Mouse (Mus musculus) heart, adult 2 months (tissue): Measurements from ENCODE around the gene Tacc2. TPM values are rescaled to one million over a fixed set of nuclear protein-coding genes. Genes with fewer than 3 reads are reported as not detected.

Experiments used
- DNase-seq, 2 experiments: peaks; one replicate each; pipeline ENCODE4 v3.0.0; 2021
- H3K27ac ChIP-seq: fragments of 200-600 bp; 2 replicates; pipeline ENCODE4 v1.8.1; 2022
- H3K27me3 ChIP-seq: fragments of 200-500 bp; 2 replicates; pipeline ENCODE4 v1.6.1; 2012; ENCODE audit warnings: mild to moderate bottlenecking, low read length, inconsistent platforms, mixed read lengths; ENCODE audit not compliant: control insufficient read depth, insufficient read depth
- H3K36me3 ChIP-seq: fragments of 200-500 bp; 2 replicates; pipeline ENCODE4 v1.6.1; 2012; ENCODE audit warnings: low read length, inconsistent platforms; ENCODE audit not compliant: control insufficient read depth, insufficient read depth
- H3K4me1 ChIP-seq: fragments of 200-500 bp; 2 replicates; pipeline ENCODE4 v1.6.1; 2011; ENCODE audit warnings: low read length; ENCODE audit not compliant: control insufficient read depth, insufficient read depth
- H3K4me3 ChIP-seq: fragments of 200-600 bp; 2 replicates; pipeline ENCODE4 v1.8.1; 2022
- H3K79me2 ChIP-seq: fragments of 200-500 bp; replicated peaks from 2 replicates; pipeline ENCODE4 v1.6.1; 2012; ENCODE audit warnings: mild to moderate bottlenecking, inconsistent platforms, low read length, moderate library complexity, mixed read lengths; ENCODE audit not compliant: control insufficient read depth, insufficient read depth
- H3K9ac ChIP-seq: fragments of 200-500 bp; 2 replicates; pipeline ENCODE4 v1.6.1; 2012; ENCODE audit warnings: low read depth, mild to moderate bottlenecking, control low read depth, inconsistent platforms, low read length, mixed read lengths
- CTCF ChIP-seq: fragments of 200-600 bp; IDR thresholded peaks from 2 replicates; pipeline ENCODE4 v1.8.1; 2022; ENCODE audit warnings: antibody characterized with exemption, mild to moderate bottlenecking, moderate library complexity
- EP300 ChIP-seq: fragments of 200-500 bp; IDR thresholded peaks from 2 replicates; pipeline ENCODE4 v1.6.1; 2011; ENCODE audit warnings: low read depth, low read length, control low read depth; ENCODE audit not compliant: insufficient read depth
- POLR2A ChIP-seq: fragments of 200-500 bp; IDR thresholded peaks from 2 replicates; pipeline ENCODE4 v1.6.1; 2011; ENCODE audit warnings: mild to moderate bottlenecking, low read depth, low read length, control low read depth; ENCODE audit not compliant: insufficient read depth
- WGBS: fragments of 180-500 bp; shearing (Covaris S2); methylation state at CpG from one replicate; pipeline ENCODE4 v1.1.7; 2018; 5-methylcytosine and 5-hydroxymethylcytosine counted together
- intact Hi-C: fragments of 180-260 bp; cut with DNase I; formaldehyde crosslinking; loops from one replicate; pipeline ENCODE4 v1.15.1; 2025
- polyA plus RNA-seq: library from polyadenylated mRNA; depleted of rRNA; stranded (reverse); fragments of >200 nt; gene quantifications from 2 replicates; pipeline ENCODE4 v1.2.3, GENCODE M21; 2012
- total RNA-seq, 2 experiments: library from RNA; stranded (reverse); gene quantifications; 2 replicates each; pipeline ENCODE4 v1.2.3; 2021

Gene Tacc2
- total and polyA plus RNA-seq, 3 experiments: 117 to 480 (median 339) TPM

DNA sequence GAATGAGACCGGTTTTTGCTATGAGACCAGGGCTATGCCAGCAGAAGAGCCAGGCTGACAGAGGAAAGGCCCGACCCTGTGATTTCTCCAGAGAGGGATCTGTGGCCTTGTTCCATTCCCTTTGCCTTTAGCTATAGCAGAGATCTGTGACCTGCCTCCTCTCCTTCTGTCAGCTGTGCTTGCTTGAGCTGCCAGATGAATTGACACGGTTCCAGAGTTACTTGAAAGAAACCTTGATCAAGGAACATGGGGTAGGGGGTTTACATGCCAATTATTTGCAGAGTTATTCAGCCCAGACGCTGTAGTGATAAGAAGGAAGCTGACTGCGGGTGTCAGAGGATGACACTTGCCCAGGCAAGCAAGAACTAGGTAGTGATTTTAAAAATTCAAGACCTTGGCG is 20.3 kb downstream of the Tacc2 start:
- TF ChIP-seq CTCF (no peak), EP300 (no peak), POLR2A (no peak)
- intact Hi-C loops: no loop called here
- peak overlapping the region; percentile 66 for H3K27ac ChIP-seq
- DNase-seq: no peak
- no peaks in the 10 kb centered on the region for H3K79me2 ChIP-seq
- H3K4me3 ChIP-seq: no peak overlapping the region; the same call in 1 of the 2 replicates
- H3K9ac ChIP-seq: peak overlapping the region; percentile 6
- no peaks in the 10 kb centered on the region; the same call in 1 of the 2 replicates for H3K4me1 ChIP-seq
- no peaks in the 10 kb centered on the region for H3K36me3 ChIP-seq
- 46% methylated on average over 6 of the region's 6 CpGs for WGBS
- no peaks in the 10 kb centered on the region for H3K27me3 ChIP-seq

DNA sequence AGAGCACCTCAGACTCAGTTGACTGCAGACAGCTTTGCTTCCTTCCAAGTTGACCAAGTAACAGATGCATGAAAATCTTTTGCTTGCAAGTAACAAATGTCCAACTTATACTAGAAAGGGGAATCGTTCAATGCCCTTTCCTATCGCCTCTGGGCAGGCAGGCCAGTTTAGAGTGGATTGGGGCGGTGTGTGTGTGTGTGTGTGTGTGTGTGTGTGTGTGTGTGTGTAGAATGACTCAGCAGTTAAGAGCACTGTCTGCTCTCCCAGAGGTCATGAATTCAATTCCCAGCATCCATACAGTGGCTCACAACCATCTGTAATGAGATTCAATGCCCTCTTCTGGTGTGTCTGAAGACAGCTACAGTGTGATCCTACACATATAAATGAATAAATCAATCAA is 22.8 kb downstream of the Tacc2 start:
- H3K27me3 ChIP-seq: no peaks in the 10 kb centered on the region
- 71% methylated on average over 3 of the region's 3 CpGs for WGBS
- H3K9ac ChIP-seq: no peak overlapping the region
- no peak overlapping the region for H3K4me3 ChIP-seq
- TF ChIP-seq CTCF: no peak
- no peak for TF ChIP-seq POLR2A
- no peak for TF ChIP-seq EP300
- no peaks in the 10 kb centered on the region; the same call in 1 of the 2 replicates for H3K4me1 ChIP-seq
- no peak overlapping the region for H3K27ac ChIP-seq
- DNase-seq: no peak
- intact Hi-C loops: no loop called here
- no peaks in the 10 kb centered on the region for H3K79me2 ChIP-seq
- H3K36me3 ChIP-seq: no peaks in the 10 kb centered on the region; the same call in 1 of the 2 replicates

DNA sequence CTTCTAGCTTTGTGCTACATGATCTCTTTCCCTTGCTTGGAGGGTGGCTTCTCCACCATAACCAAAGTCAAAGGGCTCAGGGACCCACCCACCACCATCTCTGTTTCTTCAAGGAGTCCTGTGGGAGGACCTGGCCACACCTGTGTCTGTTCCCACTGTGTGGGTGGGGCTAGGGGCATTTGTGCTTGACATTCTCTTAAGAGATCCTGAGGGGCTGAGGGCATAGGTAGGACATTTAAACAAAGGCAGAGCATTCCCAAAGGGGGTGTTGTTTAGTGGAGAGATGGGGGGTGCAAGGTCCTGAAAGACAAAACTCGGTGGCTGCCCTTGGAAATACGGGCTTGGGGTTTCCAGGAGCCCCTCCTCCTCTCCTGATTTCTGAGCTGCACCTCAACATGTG is 23.3 kb downstream of the Tacc2 start:
- peak in 1 of 2 experiments; percentile 12 for DNase-seq
- TF ChIP-seq POLR2A (no peak), EP300 (no peak), CTCF (no peak)
- Histone ChIP-seq H3K4me1 (no peaks in the 10 kb centered on the region; the same call in 1 of the 2 replicates), H3K79me2 (no peaks in the 10 kb centered on the region), H3K4me3 (no peak overlapping the region), H3K27ac (no peak overlapping the region), H3K27me3 (no peaks in the 10 kb centered on the region), H3K9ac (no peak overlapping the region), H3K36me3 (no peaks in the 10 kb centered on the region; the same call in none of the 2 replicates)
- 84% methylated on average over 2 of the region's 2 CpGs for WGBS
- intact Hi-C loops: no loop called here

DNA sequence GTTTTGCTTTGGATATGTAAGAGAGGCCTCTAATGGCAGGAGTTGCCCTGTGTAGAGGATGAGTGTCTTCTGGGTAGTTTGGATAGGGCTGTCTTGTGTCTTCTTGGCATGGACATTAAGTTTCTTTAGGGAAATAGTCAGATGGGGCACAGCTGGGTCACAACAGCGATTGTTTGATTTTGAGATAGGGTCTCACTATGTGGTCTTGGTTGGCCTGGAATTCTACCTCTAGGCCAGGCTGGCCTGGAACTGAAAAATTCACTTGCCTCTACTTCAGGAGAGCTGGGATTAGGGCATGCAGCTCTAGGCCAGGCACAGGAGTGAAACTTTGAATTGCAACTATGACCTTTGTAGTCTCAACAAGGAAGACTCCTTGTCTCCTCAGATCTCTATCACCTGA is 25.6 kb downstream of the Tacc2 start:
- no peaks in the 10 kb centered on the region for H3K79me2 ChIP-seq
- no peaks in the 10 kb centered on the region for H3K27me3 ChIP-seq
- peak in 1 of 2 experiments; percentile 8 for DNase-seq
- WGBS: 83% methylated on average over 1 of the region's 1 CpGs
- H3K36me3 ChIP-seq: no peaks in the 10 kb centered on the region; the same call in none of the 2 replicates
- no peak overlapping the region for H3K4me3 ChIP-seq
- no peak overlapping the region for H3K9ac ChIP-seq
- no peaks in the 10 kb centered on the region; the same call in 1 of the 2 replicates for H3K4me1 ChIP-seq
- TF ChIP-seq EP300 (no peak), POLR2A (no peak), CTCF (no peak)
- intact Hi-C loops: no loop called here
- no peak overlapping the region for H3K27ac ChIP-seq

DNA sequence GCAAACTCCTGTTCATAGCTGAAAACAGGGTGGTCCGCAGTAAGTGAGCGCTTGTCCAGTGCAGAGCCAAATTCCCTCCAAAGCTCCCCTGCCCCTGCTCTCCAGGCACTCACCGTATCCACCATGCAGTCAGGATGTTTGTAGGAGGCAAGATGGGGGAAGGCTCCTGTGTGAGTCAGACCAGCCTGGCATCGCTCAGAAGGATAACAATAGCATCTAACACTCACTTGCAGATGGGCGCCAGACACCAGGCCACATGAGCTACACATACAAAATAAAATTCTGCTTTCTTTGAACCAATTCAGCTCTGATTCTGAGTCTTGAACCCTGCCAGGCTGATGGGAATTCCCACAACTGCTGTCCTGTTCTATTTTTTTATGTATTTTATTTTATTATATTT is 26.3 kb downstream of the Tacc2 start:
- no peak for TF ChIP-seq CTCF
- no peak for TF ChIP-seq EP300
- no peak for TF ChIP-seq POLR2A
- Histone ChIP-seq H3K79me2 (no peaks in the 10 kb centered on the region), H3K27me3 (no peaks in the 10 kb centered on the region), H3K9ac (no peak overlapping the region), H3K4me1 (no peaks in the 10 kb centered on the region; the same call in 1 of the 2 replicates), H3K4me3 (no peak overlapping the region), H3K36me3 (no peaks in the 10 kb centered on the region; the same call in none of the 2 replicates), H3K27ac (no peak overlapping the region)
- peak in 1 of 2 experiments; percentile 11 for DNase-seq
- 66% methylated on average over 5 of the region's 5 CpGs for WGBS
- intact Hi-C loops: no loop called here

DNA sequence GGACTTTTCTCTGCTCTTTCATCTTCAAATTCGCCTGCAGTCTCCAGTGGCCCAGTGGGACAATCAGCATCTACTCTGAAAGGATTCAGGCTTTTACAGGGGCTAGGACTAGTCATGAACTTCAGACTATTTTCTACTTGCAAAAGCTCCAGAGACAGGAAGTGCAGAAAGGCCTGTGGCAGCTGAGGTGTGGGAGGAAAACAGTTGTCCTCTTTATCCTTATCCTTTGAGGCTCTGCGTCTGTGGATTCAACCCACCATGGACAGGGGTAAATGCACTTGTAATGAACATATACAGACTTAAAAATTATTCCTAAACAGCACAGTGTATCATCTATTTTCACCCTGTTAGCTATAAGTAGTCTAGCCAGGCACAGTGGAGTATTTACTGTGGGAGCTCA is 27.2 kb downstream of the Tacc2 start:
- Histone ChIP-seq H3K79me2 (no peaks in the 10 kb centered on the region), H3K9ac (no peak overlapping the region), H3K27me3 (no peaks in the 10 kb centered on the region), H3K4me3 (no peak overlapping the region), H3K4me1 (no peaks in the 10 kb centered on the region; the same call in 1 of the 2 replicates), H3K27ac (no peak overlapping the region), H3K36me3 (no peaks in the 10 kb centered on the region; the same call in none of the 2 replicates)
- TF ChIP-seq CTCF (no peak), EP300 (no peak), POLR2A (no peak)
- WGBS: 51% methylated on average over 2 of the region's 2 CpGs
- no peak for DNase-seq
- intact Hi-C loops: loop anchor here (1.0 to 2.0 kb wide), 3 partner anchors 68 to 158 kb away; no protein-coding TSS in a partner anchor
